Mouse (Mus musculus) MEL (cell line): ENCODE results near the gene Rnf220. TPM values are rescaled to one million over a fixed set of nuclear protein-coding genes. Genes with fewer than 3 reads are reported as not detected.

ENCODE experiments used
- DNase-seq: peaks from one replicate; pipeline ENCODE4 v3.0.0; 2011; ENCODE audit warnings: low read depth, low spot score
- H3K27ac ChIP-seq: 2 replicates; pipeline ENCODE4 v1.5.1; 2012; ENCODE audit warnings: low read depth, mild to moderate bottlenecking, control low read depth, low read length, moderate library complexity; ENCODE audit not compliant: control insufficient read depth
- H3K27me3 ChIP-seq, 2 experiments: fragments of 150-350 bp in 1 of 2; sonication (generic) in 1 of 2; 2 replicates each; pipeline ENCODE4 v1.6.1; 2012; ENCODE audit warnings: low read length in 2 of 2, mild to moderate bottlenecking in 2 of 2, improper control_type of control experiment in 1 of 2, moderate library complexity in 1 of 2; ENCODE audit not compliant: insufficient read depth in 2 of 2, control insufficient read depth in 1 of 2
- H3K36me3 ChIP-seq, 2 experiments: 2 replicates each; pipeline ENCODE4 v1.6.1; 2012 to 2014; ENCODE audit warnings: low read length in 2 of 2, improper control_type of control experiment in 1 of 2, inconsistent platforms in 1 of 2, mild to moderate bottlenecking in 1 of 2; ENCODE audit not compliant: insufficient read depth in 2 of 2, control insufficient read depth in 1 of 2
- H3K4me1 ChIP-seq, 2 experiments: fragments of 150-350 bp in 1 of 2; sonication (generic) in 1 of 2; 2 replicates each; pipeline ENCODE4 v1.6.1; 2012; ENCODE audit warnings: low read length in 2 of 2, improper control_type of control experiment in 1 of 2, mild to moderate bottlenecking in 1 of 2; ENCODE audit not compliant: insufficient read depth in 2 of 2, control insufficient read depth in 1 of 2
- H3K4me3 ChIP-seq, 2 experiments: fragments of 150-350 bp in 1 of 2; sonication (generic) in 1 of 2; 2 replicates each; pipeline ENCODE4 v1.5.1; 2012; ENCODE audit warnings: low read depth in 2 of 2, low read length in 2 of 2, mild to moderate bottlenecking in 2 of 2, moderate library complexity in 2 of 2, control low read depth in 1 of 2, improper control_type of control experiment in 1 of 2; ENCODE audit not compliant: control insufficient read depth in 1 of 2, insufficient read depth in 1 of 2
- H3K79me2 ChIP-seq: 2 replicates; pipeline ENCODE4 v1.6.1; 2012; ENCODE audit warnings: mild to moderate bottlenecking, low read length, moderate library complexity; ENCODE audit not compliant: control insufficient read depth, poor library complexity, insufficient read depth
- H3K9ac ChIP-seq: 2 replicates; pipeline ENCODE4 v1.6.1; 2012; ENCODE audit warnings: low read depth, mild to moderate bottlenecking, control low read depth, low read length, moderate library complexity; ENCODE audit not compliant: control insufficient read depth, poor library complexity, severe bottlenecking
- H3K9me3 ChIP-seq: fragments of 150-350 bp; sonication (generic); replicated peaks from 2 replicates; pipeline ENCODE4 v1.6.1; 2012; ENCODE audit warnings: mild to moderate bottlenecking, low read length, improper control_type of control experiment, moderate library complexity; ENCODE audit not compliant: insufficient read depth
- E2F4 ChIP-seq: IDR thresholded peaks from 2 replicates; pipeline ENCODE4 v1.6.1; 2011; ENCODE audit warnings: low read depth, low read length, improper control_type of control experiment, borderline replicate concordance
- ELF1 ChIP-seq: IDR thresholded peaks from 2 replicates; pipeline ENCODE4 v1.6.1; 2014; ENCODE audit warnings: low read depth, mild to moderate bottlenecking, inconsistent platforms, low read length, improper control_type of control experiment, moderate library complexity
- EP300 ChIP-seq, 2 experiments: IDR thresholded peaks; 2 replicates each; pipeline ENCODE4 v1.6.1; 2011; ENCODE audit warnings: improper control_type of control experiment in 2 of 2, low read length in 2 of 2, low read depth in 1 of 2, mild to moderate bottlenecking in 1 of 2
- GABPA ChIP-seq: IDR thresholded peaks from 2 replicates; pipeline ENCODE4 v1.6.1; 2012; ENCODE audit warnings: low read depth, mild to moderate bottlenecking, inconsistent platforms, low read length, improper control_type of control experiment, moderate library complexity
- GATA1 ChIP-seq: IDR thresholded peaks from 2 replicates; pipeline ENCODE4 v1.6.1; 2011; ENCODE audit warnings: low read depth, low read length, improper control_type of control experiment
- JUND ChIP-seq: IDR thresholded peaks from 2 replicates; pipeline ENCODE4 v1.6.1; 2011; ENCODE audit warnings: low read depth, mild to moderate bottlenecking, improper control_type of control experiment, low read length
- KAT2A ChIP-seq: conservative IDR thresholded peaks from 2 replicates; pipeline ENCODE4 v1.6.1; 2012; ENCODE audit warnings: low read depth, low read length, improper control_type of control experiment, inconsistent platforms
- MAFK ChIP-seq: IDR thresholded peaks from 2 replicates; pipeline ENCODE4 v1.6.1; 2011; ENCODE audit warnings: low read depth, mild to moderate bottlenecking, low read length, improper control_type of control experiment, borderline replicate concordance
- MAX ChIP-seq: IDR thresholded peaks from 2 replicates; pipeline ENCODE4 v1.6.1; 2011; ENCODE audit warnings: low read length, improper control_type of control experiment
- MEF2A ChIP-seq: IDR thresholded peaks from 2 replicates; pipeline ENCODE4 v1.6.1; 2014; ENCODE audit warnings: low read depth, mild to moderate bottlenecking, inconsistent platforms, low read length, improper control_type of control experiment; ENCODE audit not compliant: poor library complexity, insufficient replicate concordance, severe bottlenecking; ENCODE audit errors: extremely low read depth
- MYB ChIP-seq: IDR thresholded peaks from 2 replicates; pipeline ENCODE4 v1.6.1; 2011; ENCODE audit warnings: mild to moderate bottlenecking, low read depth, low read length, improper control_type of control experiment
- MYC ChIP-seq: IDR thresholded peaks from 2 replicates; pipeline ENCODE4 v1.6.1; 2011; ENCODE audit warnings: low read depth, mild to moderate bottlenecking, low read length, improper control_type of control experiment, moderate library complexity
- NELFE ChIP-seq: IDR thresholded peaks from 2 replicates; pipeline ENCODE4 v1.6.1; 2011; ENCODE audit warnings: low read depth, low read length, improper control_type of control experiment
- NRF1 ChIP-seq: IDR thresholded peaks from 2 replicates; pipeline ENCODE4 v1.6.1; 2014; ENCODE audit warnings: low read depth, mild to moderate bottlenecking, inconsistent platforms, low read length, improper control_type of control experiment, moderate library complexity; ENCODE audit not compliant: poor library complexity, insufficient read depth, severe bottlenecking
- RCOR1 ChIP-seq: IDR thresholded peaks from 2 replicates; pipeline ENCODE4 v1.6.1; 2012; ENCODE audit warnings: low read depth, mild to moderate bottlenecking, inconsistent platforms, low read length, improper control_type of control experiment
- SIN3A ChIP-seq: IDR thresholded peaks from 2 replicates; pipeline ENCODE4 v1.6.1; 2012; ENCODE audit warnings: low read length, improper control_type of control experiment, inconsistent platforms
- SMC3 ChIP-seq: IDR thresholded peaks from 2 replicates; pipeline ENCODE4 v1.6.1; 2011; ENCODE audit warnings: low read depth, low read length, improper control_type of control experiment
- TAL1 ChIP-seq: IDR thresholded peaks from 2 replicates; pipeline ENCODE4 v1.6.1; 2012; ENCODE audit warnings: mild to moderate bottlenecking, inconsistent platforms, low read length, moderate library complexity, mixed read lengths
- TCF12 ChIP-seq: IDR thresholded peaks from 2 replicates; pipeline ENCODE4 v1.6.1; 2014; ENCODE audit warnings: low read depth, mild to moderate bottlenecking, inconsistent platforms, low read length, improper control_type of control experiment, moderate library complexity
- UBTF ChIP-seq: IDR thresholded peaks from 2 replicates; pipeline ENCODE4 v1.6.1; 2012; ENCODE audit warnings: low read depth, mild to moderate bottlenecking, inconsistent platforms, low read length, improper control_type of control experiment, moderate library complexity, borderline replicate concordance; ENCODE audit not compliant: insufficient read depth
- ZC3H11A ChIP-seq: IDR thresholded peaks from 2 replicates; pipeline ENCODE4 v1.6.1; 2012; ENCODE audit warnings: low read depth, mild to moderate bottlenecking, inconsistent platforms, low read length, improper control_type of control experiment
- ZKSCAN1 ChIP-seq: IDR thresholded peaks from 2 replicates; pipeline ENCODE4 v1.6.1; 2012; ENCODE audit warnings: low read depth, mild to moderate bottlenecking, inconsistent platforms, low read length, improper control_type of control experiment, moderate library complexity
- ZNF384 ChIP-seq: IDR thresholded peaks from 2 replicates; pipeline ENCODE4 v1.6.1; 2012; ENCODE audit warnings: low read depth, mild to moderate bottlenecking, inconsistent platforms, low read length, improper control_type of control experiment
- polyA plus RNA-seq, 2 experiments: library from polyadenylated mRNA; stranded (reverse) in 1 of 2; unstranded in 1 of 2; fragments of >175 nt in 1 of 2; fragments of >200 nt in 1 of 2; gene quantifications; 2 replicates each; pipeline versions ENCODE4 v1.2.1 to v1.2.4; 2012; ENCODE audit warnings: low replicate concordance in 2 of 2, low read depth in 1 of 2; ENCODE audit not compliant: insufficient read length in 2 of 2, insufficient read depth in 1 of 2, missing spikeins in 1 of 2
- total RNA-seq: library from RNA; depleted of rRNA; stranded (reverse); fragments of 300-350 nt; gene quantifications from 2 replicates; pipeline ENCODE4 v1.2.3, GENCODE M21; 2012

Gene Rnf220
- total and polyA plus RNA-seq, 3 experiments = 121 to 201 TPM; not detected in 1

DNA sequence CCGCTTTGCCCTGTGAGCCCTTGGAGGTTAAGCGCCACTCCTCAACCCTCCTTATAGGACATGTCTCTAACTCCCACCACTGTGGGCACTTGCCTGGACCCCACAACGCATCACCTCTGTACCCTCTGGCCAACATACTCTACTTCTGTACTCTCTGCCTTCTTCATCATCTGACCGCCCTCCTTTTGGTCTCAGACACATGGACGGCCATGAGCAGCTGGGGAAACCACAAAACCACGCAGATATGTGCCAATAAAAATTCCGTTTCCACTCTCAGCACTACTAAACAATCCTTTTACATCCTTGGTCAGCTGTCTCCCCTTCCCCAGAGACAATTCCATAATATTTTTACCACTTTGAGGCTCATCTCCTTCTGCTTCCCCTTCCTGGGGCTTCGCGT, 178.3 kb downstream of the Rnf220 start:
- H3K4me3 ChIP-seq = no peak overlapping the region
- DNase-seq = no peak
- H3K27me3 ChIP-seq = no peaks in the 10 kb centered on the region
- peaks cover 0 to 18% of the 10 kb centered on the region in 2 experiments; a peak in 3 of 4 replicates for H3K4me1 ChIP-seq
- no peaks in the 10 kb centered on the region for H3K79me2 ChIP-seq
- no peak overlapping the region for H3K9ac ChIP-seq
- no peaks in the 10 kb centered on the region for H3K9me3 ChIP-seq
- H3K27ac ChIP-seq = no peak overlapping the region
- peaks cover 0 to 2% of the 10 kb centered on the region in 2 experiments; a peak in 2 of 4 replicates for H3K36me3 ChIP-seq
- TF ChIP-seq ZKSCAN1 (no peak), E2F4 (no peak), ZC3H11A (no peak), MAFK (no peak), MYC (no peak), GABPA (no peak), MEF2A (no peak), KAT2A (no peak), UBTF (no peak), RCOR1 (no peak)

DNA sequence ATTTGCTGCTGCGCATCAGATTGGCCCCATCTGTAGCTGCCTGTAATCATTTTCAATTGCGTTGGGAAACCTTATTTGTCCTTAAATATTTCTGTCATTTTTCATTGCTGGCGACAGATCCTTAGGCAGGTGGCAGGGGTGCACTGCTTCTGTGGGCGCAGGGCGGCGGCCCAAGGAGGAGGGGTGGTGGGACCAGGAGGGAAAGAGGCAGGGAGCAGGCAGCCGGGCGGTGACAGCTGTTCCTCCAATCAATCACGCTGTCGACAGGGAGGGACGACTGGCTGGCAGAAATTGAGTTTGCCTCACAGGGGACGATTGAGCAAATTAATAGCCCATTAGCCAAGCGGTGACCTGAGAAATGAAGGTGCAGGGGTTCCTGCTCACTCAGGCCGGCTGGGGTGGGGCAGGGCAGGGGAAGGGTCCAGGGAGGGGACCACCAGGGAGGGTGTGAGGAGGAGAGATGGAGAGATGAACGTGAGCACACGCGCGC, 179.1 kb downstream of the Rnf220 start:
- Histone ChIP-seq H3K27me3 (no peaks in the 10 kb centered on the region), H3K9ac (no peak overlapping the region)
- TF ChIP-seq ZKSCAN1 (no peak), RCOR1 (no peak)

DNA sequence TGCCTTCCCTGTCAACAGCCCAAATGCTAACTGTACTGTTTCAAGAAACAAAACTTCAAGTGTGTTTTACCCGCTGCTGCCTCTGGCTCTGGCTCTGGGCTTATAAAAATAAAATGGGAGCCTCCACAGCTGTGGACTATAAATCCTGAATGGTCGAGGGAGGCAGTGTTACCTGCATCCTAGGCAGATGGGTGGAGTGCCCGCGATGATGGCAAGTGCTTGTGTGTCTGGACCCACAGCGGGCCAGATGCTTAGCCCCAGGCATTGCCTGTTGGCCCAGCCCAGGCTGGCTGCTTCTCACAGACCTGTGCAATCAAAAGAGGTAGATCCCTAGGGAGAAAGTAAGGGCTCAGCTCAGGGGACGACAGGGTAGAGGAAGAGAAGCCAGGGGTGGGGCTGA, 180.1 kb downstream of the Rnf220 start:
- Histone ChIP-seq H3K27me3 (no peaks in the 10 kb centered on the region), H3K9me3 (no peaks in the 10 kb centered on the region), H3K4me1 (peaks cover 7 to 30% of the 10 kb centered on the region in 2 experiments), H3K27ac (no peak overlapping the region), H3K36me3 (peaks cover 0 to 10% of the 10 kb centered on the region in 2 experiments; a peak in 2 of 4 replicates), H3K4me3 (no peak overlapping the region), H3K79me2 (no peaks in the 10 kb centered on the region), H3K9ac (no peak overlapping the region)
- no peak for DNase-seq
- TF ChIP-seq NRF1 = no peak
- no peak for TF ChIP-seq ZC3H11A
- no peak for TF ChIP-seq ELF1
- no peak for TF ChIP-seq SIN3A
- no peak for TF ChIP-seq ZNF384
- no peak for TF ChIP-seq KAT2A
- no peak for TF ChIP-seq EP300 (IDR thresholded peaks at IDR 0.05; ENCODE audit: low read depth in 1 of 2, low read length in 2 of 2)
- no peak for TF ChIP-seq ZKSCAN1
- TF ChIP-seq GATA1 = no peak
- TF ChIP-seq MEF2A = no peak
- TF ChIP-seq TCF12 = no peak
- TF ChIP-seq JUND = no peak
- TF ChIP-seq MAX = no peak
- TF ChIP-seq NELFE = no peak
- no peak for TF ChIP-seq SMC3
- no peak for TF ChIP-seq MYB
- no peak for TF ChIP-seq TAL1

More for the DNA sequence above, 179.1 kb downstream of the Rnf220 start:
- Histone ChIP-seq H3K9me3 (no peaks in the 10 kb centered on the region), H3K4me3 (no peak overlapping the region), H3K36me3 (peaks cover 0 to 6% of the 10 kb centered on the region in 2 experiments; a peak in 2 of 4 replicates), H3K27ac (no peak overlapping the region), H3K4me1 (peaks cover 3 to 25% of the 10 kb centered on the region in 2 experiments; a peak in 3 of 4 replicates), H3K79me2 (no peaks in the 10 kb centered on the region)
- DNase-seq = no peak
